Mouse (Mus musculus): ENCODE data around the gene Zbtb32.

DNA sequence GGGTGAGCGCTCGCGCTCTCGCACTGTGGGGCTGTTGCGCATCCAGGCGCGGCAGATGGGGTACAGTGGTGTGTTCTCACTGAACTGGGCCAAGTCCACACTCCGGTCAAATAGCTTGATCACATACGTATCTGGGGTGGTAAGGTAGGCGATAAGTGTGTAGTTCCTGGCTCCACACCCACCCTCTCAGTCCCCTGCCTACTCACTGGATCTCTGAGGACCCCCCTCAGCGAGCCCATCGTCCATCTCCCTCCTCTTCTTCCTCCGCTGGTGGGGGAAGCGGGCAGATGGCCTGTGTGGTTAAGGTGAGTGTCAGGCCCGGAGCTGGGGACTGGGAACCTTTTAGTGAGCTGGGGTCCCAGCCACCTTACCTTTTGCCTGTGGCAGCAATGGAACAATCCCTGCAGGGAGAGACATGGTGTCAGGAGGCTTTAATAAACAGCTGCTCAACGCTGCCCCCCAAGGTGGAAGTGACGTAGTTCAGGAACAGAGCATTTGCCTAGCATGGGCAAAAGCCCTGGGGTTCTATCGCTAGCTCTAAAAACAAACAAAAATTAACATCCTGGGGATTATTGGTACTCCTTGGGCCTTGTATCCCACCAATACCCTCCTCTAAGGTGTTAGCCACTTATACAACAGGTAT, 41.7 kb downstream of the Zbtb32 start:
- no peak for TF ChIP-seq CTCF (IDR thresholded peaks at IDR 0.05; ENCODE audit: borderline replicate concordance, control insufficient read depth, extremely low read depth, insufficient read depth, low read length, poor library complexity)
- no peak for TF ChIP-seq POLR2A (IDR thresholded peaks at IDR 0.05; ENCODE audit: control insufficient read depth, extremely low read depth, insufficient read depth, low read length, poor library complexity)
